Mouse (Mus musculus) E14TG2a.4 (cell line): Measurements from ENCODE around the gene Klk14.

Experiments used
- CTCF ChIP-seq: conservative IDR thresholded peaks from 2 replicates; pipeline ENCODE4 v1.5.1; 2014; ENCODE audit warnings: low read length
- NANOG ChIP-seq: IDR thresholded peaks from 2 replicates; pipeline ENCODE4 v1.6.1; 2014; ENCODE audit warnings: borderline replicate concordance, low read length, mixed read lengths
- POU5F1 ChIP-seq: IDR thresholded peaks from 2 replicates; pipeline ENCODE4 v1.6.1; 2014; ENCODE audit warnings: low read length, borderline replicate concordance

- TF ChIP-seq CTCF = no peak
- TF ChIP-seq NANOG = no peak
- TF ChIP-seq POU5F1 = no peak
Observed at GRCm38 (mm10) chr7:43652683-43653082, 37.5 kb upstream of the Klk14 start.
